In the genomic region with DNA sequence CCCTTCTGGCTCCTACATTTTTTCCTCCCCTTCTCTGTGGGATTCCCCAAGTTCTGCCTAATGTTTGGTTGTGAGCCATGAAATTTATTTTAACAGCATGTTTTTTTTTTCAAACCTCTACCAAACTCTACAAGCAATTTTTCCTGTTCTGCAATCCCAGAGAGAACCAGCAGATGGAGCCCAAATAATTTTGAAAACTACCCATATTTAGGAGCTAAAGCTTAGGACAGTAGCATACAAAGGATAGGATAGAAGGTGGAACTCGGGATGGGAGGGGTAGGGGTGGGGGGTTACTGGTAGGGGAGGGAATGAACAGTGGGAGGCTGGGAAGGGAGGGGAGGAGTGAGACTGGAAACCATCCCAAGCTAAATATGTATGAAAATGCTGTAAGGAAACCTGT, we compare ENCODE assay signal across 8 mouse cellular contexts. TPM values are rescaled to one million over a fixed set of nuclear protein-coding genes. Genes with fewer than 3 reads are reported as not detected.
DNase-seq lines count a peak whose midpoint lies in the region; ATAC-seq lines count a peak whose summit lies in the region.

No protein-coding gene starts in this region.

- peak; percentile 52 to 61 for DNase-seq in cerebellum, postnatal 10 days
- peak; percentile 36 to 50 for DNase-seq in left cerebral cortex, adult 18-20 months (ENCODE audit: low spot score in 2 of 2)
- no peak for DNase-seq in left cerebral cortex, adult 11 months (ENCODE audit: low spot score)
- peak; percentile 67 for DNase-seq in MN1 (ENCODE audit: low spot score)
- DNase-seq in kidney, postnatal 36 days, result peak; percentile 16 to 54
- peak; percentile 72 for DNase-seq in retina, embryonic 14.5 days (ENCODE audit: low spot score)
- DNase-seq in urinary bladder, postnatal 10 days (ENCODE audit: low spot score), result no peak

- no peak for ATAC-seq in cerebellum, adult (ENCODE audit: insufficient number of reproducible peaks, low FRiP score, low TSS enrichment)

RNA-seq across cellular contexts. Expression of a gene that starts 34.6 kb away (rescaled TPM):
- total RNA-seq in left cerebral cortex, adult 18-20 months (2021), result 10 to 100 TPM; 18.9 to 19.0 TPM

Comparison
In these comparisons a context has a peak if more than half of its experiments do, and no peak if none do; other contexts are left out.
1. DNase-seq: peak in cerebellum, postnatal 10 days (2 of 2), left cerebral cortex, adult 18-20 months (2 of 2), MN1 (single experiment), kidney, postnatal 36 days (2 of 2) and retina, embryonic 14.5 days (single experiment); none in left cerebral cortex, adult 11 months (single experiment) and urinary bladder, postnatal 10 days (single experiment).